Mouse (Mus musculus): ENCODE data around the gene 4931414P19Rik.

- TF ChIP-seq CTCF (IDR thresholded peaks at IDR 0.05; ENCODE audit: control insufficient read depth, insufficient read depth, insufficient read length): no peak
- TF ChIP-seq USF1 (IDR thresholded peaks at IDR 0.05; ENCODE audit: low read depth): no peak
- TF ChIP-seq MAX (IDR thresholded peaks at IDR 0.05): no peak
- no peak for TF ChIP-seq CEBPB (IDR thresholded peaks at IDR 0.05; ENCODE audit: low read depth)
- TF ChIP-seq MYOD1 (IDR thresholded peaks at IDR 0.05; ENCODE audit: control insufficient read depth, insufficient read length, low read depth): no peak
Observed at GRCm38 (mm10) chr14:54560527-54561242, 45.1 kb downstream of the 4931414P19Rik start.
